20 mouse cellular contexts compared by ENCODE assay signal in genomic region chr6:146666811-146667210, GRCm38 (mm10).
"Had no signal": no experiment of that assay in that cellular context is flagged by ENCODE, and none has a peak within 500 bp of the region (broad histone marks: within the 10 kb centered on the region; RNA-seq: fewer than 3 reads in every experiment).

No protein-coding gene starts in this region.

- H3K9me3 ChIP-seq: midbrain, embryonic 13.5 days; neural tube, embryonic 13.5 days; stomach, embryonic 15.5 days had no signal

- H3K27me3 ChIP-seq: liver, embryonic 13.5 days; megakaryocyte, embryonic 14.5 days; midbrain, embryonic 13.5 days; neural tube, embryonic 13.5 days; stomach, embryonic 15.5 days had no signal

- H3K9ac ChIP-seq: liver, embryonic 13.5 days; midbrain, embryonic 13.5 days; neural tube, embryonic 13.5 days; stomach, embryonic 15.5 days had no signal

- ATAC-seq: midbrain, embryonic 13.5 days; midbrain, embryonic 16.5 days had no signal

- DNase-seq: kidney, adult 2 months; kidney, postnatal 25 days; layer of hippocampus, adult 9-11 months; liver, embryonic 13.5 days; lung, adult 2 months; lung, postnatal 14 days; lung, postnatal 4 days; retina, postnatal 1 day; right cerebral cortex, postnatal 25 days; spleen, adult 18-20 months; thymus, postnatal 25 days had no signal

- H3K4me2 ChIP-seq: liver, embryonic 13.5 days; midbrain, embryonic 13.5 days; neural tube, embryonic 13.5 days; stomach, embryonic 15.5 days had no signal

- H3K4me1 ChIP-seq: liver, embryonic 13.5 days; midbrain, embryonic 10.5 days; midbrain, embryonic 13.5 days; neural tube, embryonic 13.5 days; stomach, embryonic 15.5 days had no signal

- H3K27ac ChIP-seq: kidney, postnatal 0 days; layer of hippocampus, adult 2 months; liver, embryonic 13.5 days; midbrain, embryonic 10.5 days; midbrain, embryonic 13.5 days; neural tube, embryonic 13.5 days; stomach, embryonic 15.5 days had no signal

- H3K4me3 ChIP-seq: layer of hippocampus, adult 2 months; liver, embryonic 13.5 days; megakaryocyte, embryonic 14.5 days; midbrain, embryonic 10.5 days; midbrain, embryonic 13.5 days; myocyte; neural tube, embryonic 13.5 days; stomach, embryonic 15.5 days had no signal

- H3K36me3 ChIP-seq: liver, embryonic 13.5 days; midbrain, embryonic 10.5 days; midbrain, embryonic 13.5 days; neural tube, embryonic 13.5 days; stomach, embryonic 15.5 days had no signal
